Mouse (Mus musculus) T-helper 17 cell (primary cell): Measurements from ENCODE around the gene Wwox.

Experiments
- in situ Hi-C, 2 experiments: fragments of 300-600 bp; cut with MboI, MseI; formaldehyde crosslinking; loops; 1 replicate in 1 of 2; 2 replicates in 1 of 2; pipeline ENCODE4 v1.15.1; 2025; ENCODE audit warnings: high pct_unique_total_duplicates in 2 of 2

Gene Wwox

GRCm38 (mm10) chr8:114593424-114594157 is 154.1 kb downstream of the Wwox start:
- in situ Hi-C loops: no loop called here

- in situ Hi-C loops: no loop called here
Observed at GRCm38 (mm10) chr8:114594811-114595210, 155.4 kb downstream of the Wwox start.

- in situ Hi-C loops: no loop called here
Observed at GRCm38 (mm10) chr8:114599555-114599954, 160.1 kb downstream of the Wwox start.

GRCm38 (mm10) chr8:114600196-114600595 is 160.7 kb downstream of the Wwox start:
- in situ Hi-C loops: no loop called here

GRCm38 (mm10) chr8:114603046-114603445 is 163.6 kb downstream of the Wwox start:
- in situ Hi-C loops: no loop called here

- in situ Hi-C loops: no loop called here
Observed at GRCm38 (mm10) chr8:114603561-114603960, 164.1 kb downstream of the Wwox start.

- in situ Hi-C loops: no loop called here
Observed at GRCm38 (mm10) chr8:114604315-114604714, 164.9 kb downstream of the Wwox start.

- in situ Hi-C loops: no loop called here
Observed at GRCm38 (mm10) chr8:114605651-114606050, 166.2 kb downstream of the Wwox start.

- in situ Hi-C loops: no loop called here
Observed at GRCm38 (mm10) chr8:114609330-114609729, 169.9 kb downstream of the Wwox start.

- in situ Hi-C loops: no loop called here
Observed at GRCm38 (mm10) chr8:114611075-114611474, 171.6 kb downstream of the Wwox start.

GRCm38 (mm10) chr8:114612091-114612490 is 172.6 kb downstream of the Wwox start:
- in situ Hi-C loops: no loop called here

- in situ Hi-C loops: no loop called here
Observed at GRCm38 (mm10) chr8:114615413-114615812, 176.0 kb downstream of the Wwox start.

GRCm38 (mm10) chr8:114615908-114616307 is 176.5 kb downstream of the Wwox start:
- in situ Hi-C loops: no loop called here

- in situ Hi-C loops: no loop called here
Observed at GRCm38 (mm10) chr8:114618908-114619508, 179.6 kb downstream of the Wwox start.

- in situ Hi-C loops: no loop called here
Observed at GRCm38 (mm10) chr8:114625402-114625801, 185.9 kb downstream of the Wwox start.

- in situ Hi-C loops: no loop called here
Observed at GRCm38 (mm10) chr8:114626897-114627296, 187.4 kb downstream of the Wwox start.

- in situ Hi-C loops: loop anchor here in 1 of 2 experiments (5.0 kb wide), 1 partner anchor 82 kb away; no protein-coding TSS in a partner anchor
Observed at GRCm38 (mm10) chr8:114629719-114630118, 190.3 kb downstream of the Wwox start.

- in situ Hi-C loops: loop anchor here in 1 of 2 experiments (5.0 kb wide), 1 partner anchor 84 kb away; no protein-coding TSS in a partner anchor
Observed at GRCm38 (mm10) chr8:114631087-114631486, 191.6 kb downstream of the Wwox start.

- in situ Hi-C loops: loop anchor here in 1 of 2 experiments (5.0 kb wide), 1 partner anchor 87 kb away; no protein-coding TSS in a partner anchor
Observed at GRCm38 (mm10) chr8:114634151-114634550, 194.7 kb downstream of the Wwox start.

- in situ Hi-C loops: loop anchor here in 1 of 2 experiments (5.0 kb wide), 1 partner anchor 88 kb away; no protein-coding TSS in a partner anchor
Observed at GRCm38 (mm10) chr8:114634669-114635410, 195.4 kb downstream of the Wwox start.

- in situ Hi-C loops: no loop called here
Observed at GRCm38 (mm10) chr8:114636376-114636775, 196.9 kb downstream of the Wwox start.

GRCm38 (mm10) chr8:114641809-114642208 is 202.4 kb downstream of the Wwox start:
- in situ Hi-C loops: no loop called here
